Mouse (Mus musculus) bone marrow macrophage, adult 2 months (primary cell): ENCODE measurements around the gene Tmem210.

Experiments
- CTCF ChIP-seq: IDR thresholded peaks from 2 replicates; pipeline ENCODE4 v1.5.1; 2012; ENCODE audit warnings: low read depth, mild to moderate bottlenecking, low read length, moderate library complexity
- POLR2A ChIP-seq: IDR thresholded peaks from 2 replicates; pipeline ENCODE4 v1.6.1; 2012; ENCODE audit warnings: mild to moderate bottlenecking, low read depth, low read length, borderline replicate concordance

GRCm38 (mm10) chr2:25298046-25298445 lies 10.1 kb downstream of the Tmem210 start:
- no peak for TF ChIP-seq POLR2A
- TF ChIP-seq CTCF, result no peak
